Mouse (Mus musculus) bone marrow macrophage, adult 2 months (primary cell): ENCODE results near the gene Rnf38.

Experiments
- CTCF ChIP-seq: IDR thresholded peaks from 2 replicates; pipeline ENCODE4 v1.5.1; 2012; ENCODE audit warnings: low read depth, mild to moderate bottlenecking, low read length, moderate library complexity
- POLR2A ChIP-seq: IDR thresholded peaks from 2 replicates; pipeline ENCODE4 v1.6.1; 2012; ENCODE audit warnings: mild to moderate bottlenecking, low read depth, low read length, borderline replicate concordance

DNA sequence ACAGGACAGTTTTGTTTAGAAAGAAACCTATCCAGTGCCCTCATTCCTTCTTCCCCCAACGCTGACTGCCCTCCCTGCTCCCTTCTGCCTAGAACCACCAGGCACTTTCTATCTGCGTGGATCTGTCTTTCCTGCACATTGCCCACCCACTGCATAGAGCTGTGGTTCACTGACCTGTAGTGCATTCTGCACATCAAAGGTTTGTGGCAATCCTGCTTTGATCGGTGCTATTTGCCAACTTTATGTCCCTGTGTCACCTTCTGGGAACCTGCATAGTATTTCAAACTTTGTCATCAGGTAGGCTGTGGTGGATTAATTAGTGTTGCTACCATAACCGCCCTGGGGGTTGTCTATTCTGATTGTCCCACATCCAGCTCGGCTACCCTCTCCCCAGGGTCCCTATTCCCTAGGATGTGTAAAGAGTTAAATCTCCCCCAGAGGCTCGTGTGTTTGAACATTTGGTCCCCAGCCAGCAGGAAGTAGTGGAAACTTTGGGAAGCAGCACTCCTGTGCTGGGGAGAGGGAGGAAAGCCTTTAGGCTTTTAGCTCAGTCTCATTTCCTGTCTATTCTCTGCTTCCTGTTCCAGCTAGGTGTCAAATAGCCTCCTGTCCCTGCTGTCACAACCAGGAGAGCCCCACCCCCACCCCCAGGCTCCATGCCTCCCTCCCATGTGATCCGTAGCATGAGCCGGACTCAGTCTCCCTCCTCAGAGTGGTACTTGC, 129.2 kb downstream of the Rnf38 start:
- no peak for TF ChIP-seq CTCF
- TF ChIP-seq POLR2A: no peak
